Mouse (Mus musculus) MEL (cell line): ENCODE measurements around the gene Ptprn2. TPM values are rescaled to one million over a fixed set of nuclear protein-coding genes. Genes with fewer than 3 reads are reported as not detected.

Experiments used
- DNase-seq: peaks from one replicate; pipeline ENCODE4 v3.0.0; 2011; ENCODE audit warnings: low read depth, low spot score
- H3K27ac ChIP-seq: 2 replicates; pipeline ENCODE4 v1.5.1; 2012; ENCODE audit warnings: low read depth, mild to moderate bottlenecking, control low read depth, low read length, moderate library complexity; ENCODE audit not compliant: control insufficient read depth
- H3K27me3 ChIP-seq, 2 experiments: fragments of 150-350 bp in 1 of 2; sonication (generic) in 1 of 2; 2 replicates each; pipeline ENCODE4 v1.6.1; 2012; ENCODE audit warnings: low read length in 2 of 2, mild to moderate bottlenecking in 2 of 2, improper control_type of control experiment in 1 of 2, moderate library complexity in 1 of 2; ENCODE audit not compliant: insufficient read depth in 2 of 2, control insufficient read depth in 1 of 2
- H3K36me3 ChIP-seq, 2 experiments: 2 replicates each; pipeline ENCODE4 v1.6.1; 2012 to 2014; ENCODE audit warnings: low read length in 2 of 2, improper control_type of control experiment in 1 of 2, inconsistent platforms in 1 of 2, mild to moderate bottlenecking in 1 of 2; ENCODE audit not compliant: insufficient read depth in 2 of 2, control insufficient read depth in 1 of 2
- H3K4me1 ChIP-seq, 2 experiments: fragments of 150-350 bp in 1 of 2; sonication (generic) in 1 of 2; 2 replicates each; pipeline ENCODE4 v1.6.1; 2012; ENCODE audit warnings: low read length in 2 of 2, improper control_type of control experiment in 1 of 2, mild to moderate bottlenecking in 1 of 2; ENCODE audit not compliant: insufficient read depth in 2 of 2, control insufficient read depth in 1 of 2
- H3K4me3 ChIP-seq, 2 experiments: fragments of 150-350 bp in 1 of 2; sonication (generic) in 1 of 2; 2 replicates each; pipeline ENCODE4 v1.5.1; 2012; ENCODE audit warnings: low read depth in 2 of 2, low read length in 2 of 2, mild to moderate bottlenecking in 2 of 2, moderate library complexity in 2 of 2, control low read depth in 1 of 2, improper control_type of control experiment in 1 of 2; ENCODE audit not compliant: control insufficient read depth in 1 of 2, insufficient read depth in 1 of 2
- H3K79me2 ChIP-seq: 2 replicates; pipeline ENCODE4 v1.6.1; 2012; ENCODE audit warnings: mild to moderate bottlenecking, low read length, moderate library complexity; ENCODE audit not compliant: control insufficient read depth, poor library complexity, insufficient read depth
- H3K9ac ChIP-seq: 2 replicates; pipeline ENCODE4 v1.6.1; 2012; ENCODE audit warnings: low read depth, mild to moderate bottlenecking, control low read depth, low read length, moderate library complexity; ENCODE audit not compliant: control insufficient read depth, poor library complexity, severe bottlenecking
- H3K9me3 ChIP-seq: fragments of 150-350 bp; sonication (generic); replicated peaks from 2 replicates; pipeline ENCODE4 v1.6.1; 2012; ENCODE audit warnings: mild to moderate bottlenecking, low read length, improper control_type of control experiment, moderate library complexity; ENCODE audit not compliant: insufficient read depth
- CHD2 ChIP-seq: IDR thresholded peaks from 2 replicates; pipeline ENCODE4 v1.6.1; 2011; ENCODE audit warnings: low read length, improper control_type of control experiment
- CTCF ChIP-seq, 3 experiments: IDR thresholded peaks in 2 of 3; conservative IDR thresholded peaks in 1 of 3; 2 replicates each; pipeline ENCODE4 v1.5.1; 2011 to 2012; ENCODE audit warnings: low read length in 3 of 3, low read depth in 2 of 3, mild to moderate bottlenecking in 2 of 3, improper control_type of control experiment in 1 of 3, inconsistent platforms in 1 of 3, mixed read lengths in 1 of 3, moderate library complexity in 1 of 3; ENCODE audit not compliant: control insufficient read depth in 1 of 3, insufficient read depth in 1 of 3, poor library complexity in 1 of 3, severe bottlenecking in 1 of 3
- ELF1 ChIP-seq: IDR thresholded peaks from 2 replicates; pipeline ENCODE4 v1.6.1; 2014; ENCODE audit warnings: low read depth, mild to moderate bottlenecking, inconsistent platforms, low read length, improper control_type of control experiment, moderate library complexity
- EP300 ChIP-seq, 2 experiments: IDR thresholded peaks; 2 replicates each; pipeline ENCODE4 v1.6.1; 2011; ENCODE audit warnings: improper control_type of control experiment in 2 of 2, low read length in 2 of 2, low read depth in 1 of 2, mild to moderate bottlenecking in 1 of 2
- ETS1 ChIP-seq: IDR thresholded peaks from 2 replicates; pipeline ENCODE4 v1.6.1; 2012; ENCODE audit warnings: low read depth, mild to moderate bottlenecking, inconsistent platforms, low read length, improper control_type of control experiment, moderate library complexity
- GABPA ChIP-seq: IDR thresholded peaks from 2 replicates; pipeline ENCODE4 v1.6.1; 2012; ENCODE audit warnings: low read depth, mild to moderate bottlenecking, inconsistent platforms, low read length, improper control_type of control experiment, moderate library complexity
- JUND ChIP-seq: IDR thresholded peaks from 2 replicates; pipeline ENCODE4 v1.6.1; 2011; ENCODE audit warnings: low read depth, mild to moderate bottlenecking, improper control_type of control experiment, low read length
- MAX ChIP-seq: IDR thresholded peaks from 2 replicates; pipeline ENCODE4 v1.6.1; 2011; ENCODE audit warnings: low read length, improper control_type of control experiment
- MEF2A ChIP-seq: IDR thresholded peaks from 2 replicates; pipeline ENCODE4 v1.6.1; 2014; ENCODE audit warnings: low read depth, mild to moderate bottlenecking, inconsistent platforms, low read length, improper control_type of control experiment; ENCODE audit not compliant: poor library complexity, insufficient replicate concordance, severe bottlenecking; ENCODE audit errors: extremely low read depth
- MXI1 ChIP-seq: IDR thresholded peaks from 2 replicates; pipeline ENCODE4 v1.6.1; 2011; ENCODE audit warnings: mild to moderate bottlenecking, low read depth, low read length, improper control_type of control experiment
- MYB ChIP-seq: IDR thresholded peaks from 2 replicates; pipeline ENCODE4 v1.6.1; 2011; ENCODE audit warnings: mild to moderate bottlenecking, low read depth, low read length, improper control_type of control experiment
- POLR2AphosphoS2 ChIP-seq: IDR thresholded peaks from 2 replicates; pipeline ENCODE4 v1.6.1; 2011; ENCODE audit warnings: low read length, improper control_type of control experiment
- RCOR1 ChIP-seq: IDR thresholded peaks from 2 replicates; pipeline ENCODE4 v1.6.1; 2012; ENCODE audit warnings: low read depth, mild to moderate bottlenecking, inconsistent platforms, low read length, improper control_type of control experiment
- TAL1 ChIP-seq: IDR thresholded peaks from 2 replicates; pipeline ENCODE4 v1.6.1; 2012; ENCODE audit warnings: mild to moderate bottlenecking, inconsistent platforms, low read length, moderate library complexity, mixed read lengths
- TBP ChIP-seq: IDR thresholded peaks from 2 replicates; pipeline ENCODE4 v1.8.0; 2011; ENCODE audit warnings: low read depth, low read length, improper control_type of control experiment
- TCF12 ChIP-seq: IDR thresholded peaks from 2 replicates; pipeline ENCODE4 v1.6.1; 2014; ENCODE audit warnings: low read depth, mild to moderate bottlenecking, inconsistent platforms, low read length, improper control_type of control experiment, moderate library complexity
- UBTF ChIP-seq: IDR thresholded peaks from 2 replicates; pipeline ENCODE4 v1.6.1; 2012; ENCODE audit warnings: low read depth, mild to moderate bottlenecking, inconsistent platforms, low read length, improper control_type of control experiment, moderate library complexity, borderline replicate concordance; ENCODE audit not compliant: insufficient read depth
- USF1 ChIP-seq: IDR thresholded peaks from 2 replicates; pipeline ENCODE4 v1.6.1; 2014; ENCODE audit warnings: low read depth, mild to moderate bottlenecking, inconsistent platforms, low read length, improper control_type of control experiment, moderate library complexity
- USF2 ChIP-seq, 2 experiments: IDR thresholded peaks; 2 replicates each; pipeline ENCODE4 v1.6.1; 2011 to 2012; ENCODE audit warnings: improper control_type of control experiment in 2 of 2, low read length in 2 of 2, borderline replicate concordance in 1 of 2, inconsistent platforms in 1 of 2, low read depth in 1 of 2, mild to moderate bottlenecking in 1 of 2; ENCODE audit not compliant: insufficient read depth in 1 of 2
- ZC3H11A ChIP-seq: IDR thresholded peaks from 2 replicates; pipeline ENCODE4 v1.6.1; 2012; ENCODE audit warnings: low read depth, mild to moderate bottlenecking, inconsistent platforms, low read length, improper control_type of control experiment
- polyA plus RNA-seq, 2 experiments: library from polyadenylated mRNA; stranded (reverse) in 1 of 2; unstranded in 1 of 2; fragments of >175 nt in 1 of 2; fragments of >200 nt in 1 of 2; gene quantifications; 2 replicates each; pipeline versions ENCODE4 v1.2.1 to v1.2.4; 2012; ENCODE audit warnings: low replicate concordance in 2 of 2, low read depth in 1 of 2; ENCODE audit not compliant: insufficient read length in 2 of 2, insufficient read depth in 1 of 2, missing spikeins in 1 of 2
- total RNA-seq: library from RNA; depleted of rRNA; stranded (reverse); fragments of 300-350 nt; gene quantifications from 2 replicates; pipeline ENCODE4 v1.2.3, GENCODE M21; 2012

Ptprn2 gene
- total and polyA plus RNA-seq, 3 experiments = not detected

GRCm38 (mm10) chr12:116490575-116491356 lies 5.2 kb downstream of the Ptprn2 start (continued):
- TF ChIP-seq USF1 (no peak), CTCF (IDR thresholded peaks at IDR 0.05 in 2 of 3, conservative IDR thresholded peaks at IDR 0.05 in 1 of 3; ENCODE audit: control insufficient read depth in 1 of 3, insufficient read depth in 1 of 3, low read depth in 2 of 3, low read length in 3 of 3, poor library complexity in 1 of 3, severe bottlenecking in 1 of 3) (no peak), ZC3H11A (no peak), TBP (no peak), UBTF (no peak), ELF1 (0 out of 2 replicates have a peak, but pooled peaks have one; percentile 14), POLR2AphosphoS2 (no peak), MAX (peak; percentile 49; the same call in 1 of the 2 replicates), MEF2A (no peak), MXI1 (peak; percentile 72; the same call in 1 of the 2 replicates), CHD2 (no peak), ETS1 (peak; percentile 86)

GRCm38 (mm10) chr12:116498666-116499065 lies 13.1 kb downstream of the Ptprn2 start:
- Histone ChIP-seq H3K4me3 (no peak overlapping the region), H3K36me3 (no peaks in the 10 kb centered on the region), H3K27me3 (peaks cover 0 to 1% of the 10 kb centered on the region in 2 experiments; a peak in 2 of 4 replicates), H3K79me2 (no peaks in the 10 kb centered on the region), H3K9me3 (no peaks in the 10 kb centered on the region), H3K9ac (no peak overlapping the region), H3K27ac (no peak overlapping the region), H3K4me1 (no peaks in the 10 kb centered on the region)
- TF ChIP-seq CTCF (IDR thresholded peaks at IDR 0.05 in 2 of 3, conservative IDR thresholded peaks at IDR 0.05 in 1 of 3; ENCODE audit: control insufficient read depth in 1 of 3, insufficient read depth in 1 of 3, low read depth in 2 of 3, low read length in 3 of 3, poor library complexity in 1 of 3, severe bottlenecking in 1 of 3) (no peak), TAL1 (no peak), GABPA (no peak), MYB (no peak), EP300 (IDR thresholded peaks at IDR 0.05; ENCODE audit: low read depth in 1 of 2, low read length in 2 of 2) (no peak), JUND (no peak), USF2 (IDR thresholded peaks at IDR 0.05; ENCODE audit: borderline replicate concordance in 1 of 2, insufficient read depth in 1 of 2, low read depth in 1 of 2, low read length in 2 of 2) (no peak), CHD2 (no peak), POLR2AphosphoS2 (no peak), TCF12 (no peak), ETS1 (no peak), RCOR1 (no peak)
- DNase-seq = no peak
